Mouse (Mus musculus) forebrain, embryonic 12.5 days (tissue): ENCODE data around the gene Gm43951. TPM values are rescaled to one million over a fixed set of nuclear protein-coding genes. Genes with fewer than 3 reads are reported as not detected.
"Not testable (repeated sequence)": the region's sequence is repeated elsewhere in the genome, so short reads cannot be mapped to it uniquely, and the experiment has no call there.

Experiments used
- ATAC-seq: fragments of 200-750 bp; cut with Nextera tagmentation; 2 replicates; pipeline ENCODE4 v1.8.0; 2017; ENCODE audit warnings: moderate TSS enrichment; ENCODE audit not compliant: low FRiP score
- H3K27ac ChIP-seq: fragments of 300-500 bp; sonication (generic); 2 replicates; pipeline ENCODE4 v1.5.1; 2016; ENCODE audit warnings: mild to moderate bottlenecking
- H3K27me3 ChIP-seq: fragments of 300-500 bp; sonication (generic); 2 replicates; pipeline ENCODE4 v1.6.1; 2016; ENCODE audit warnings: mild to moderate bottlenecking
- H3K36me3 ChIP-seq: fragments of 300-500 bp; sonication (generic); replicated peaks from 2 replicates; pipeline ENCODE4 v1.6.1; 2016; ENCODE audit warnings: mild to moderate bottlenecking
- H3K4me1 ChIP-seq: fragments of 300-500 bp; sonication (generic); 2 replicates; pipeline ENCODE4 v1.6.1; 2016
- H3K4me2 ChIP-seq: fragments of 300-500 bp; sonication (generic); 2 replicates; pipeline ENCODE4 v1.6.1; 2016; ENCODE audit warnings: mild to moderate bottlenecking, moderate library complexity
- H3K4me3 ChIP-seq: fragments of 300-500 bp; sonication (generic); replicated peaks from 2 replicates; pipeline ENCODE4 v1.5.1; 2016; ENCODE audit warnings: mild to moderate bottlenecking
- H3K9ac ChIP-seq: fragments of 300-500 bp; sonication (generic); 2 replicates; pipeline ENCODE4 v1.6.1; 2016; ENCODE audit warnings: mild to moderate bottlenecking
- H3K9me3 ChIP-seq: fragments of 300-500 bp; sonication (generic); 2 replicates; pipeline ENCODE4 v1.6.1; 2016
- WGBS: fragments of 180-500 bp; shearing (Covaris S2); methylation state at CpG from one replicate; pipeline ENCODE4 v1.1.7; 2016; 5-methylcytosine and 5-hydroxymethylcytosine counted together
- polyA plus RNA-seq: library from polyadenylated mRNA; unstranded; fragments of >200 nt; fragmentation: Nextera tagmentation; extraction: Ambion mirVana; gene quantifications from 2 replicates; pipeline ENCODE4 v1.2.1, GENCODE M21; 2016

The Gm43951 gene
- polyA plus RNA-seq, 1 experiment from 2014 or later: 0.83 TPM

GRCm38 (mm10) chr11:72190857-72191256 lies 15.8 kb downstream of the Gm43951 start:
- H3K4me3 ChIP-seq: no peak overlapping the region
- no peak for ATAC-seq
- H3K9me3 ChIP-seq: no peaks in the 10 kb centered on the region
- H3K4me2 ChIP-seq: no peak overlapping the region
- 82% methylated on average over 1 of the region's 1 CpGs for WGBS
- H3K27ac ChIP-seq: no peak overlapping the region
- H3K9ac ChIP-seq: no peak overlapping the region
- no peaks in the 10 kb centered on the region for H3K4me1 ChIP-seq
- peaks cover 60% of the 10 kb centered on the region for H3K36me3 ChIP-seq
- H3K27me3 ChIP-seq: no peaks in the 10 kb centered on the region

DNA sequence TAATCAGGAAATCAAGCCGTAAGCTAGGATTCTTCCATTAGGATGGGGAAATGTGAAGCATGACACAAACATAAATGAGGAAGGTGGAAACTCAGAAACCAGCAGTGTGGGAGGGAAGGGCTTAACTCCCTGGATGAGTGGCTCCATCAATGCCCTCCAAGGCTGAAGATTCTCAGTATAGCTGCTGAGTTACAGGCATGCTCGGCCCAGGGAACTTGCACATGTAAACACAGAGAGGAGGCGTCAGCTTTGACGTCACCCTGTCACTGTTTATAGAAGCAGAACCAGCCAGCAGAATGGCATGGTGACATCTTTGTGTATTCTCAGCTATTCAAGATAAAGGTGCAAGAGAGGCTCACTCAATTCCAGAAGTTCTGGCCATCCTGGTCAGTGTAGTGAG lies 22.4 kb downstream of the Gm43951 start:
- Histone ChIP-seq H3K4me3 (no peak overlapping the region), H3K27me3 (no peaks in the 10 kb centered on the region), H3K9ac (no peak overlapping the region), H3K36me3 (peaks cover 44% of the 10 kb centered on the region), H3K27ac (no peak overlapping the region), H3K4me1 (no peaks in the 10 kb centered on the region), H3K4me2 (no peak overlapping the region), H3K9me3 (no peaks in the 10 kb centered on the region)
- WGBS: 92% methylated on average over 4 of the region's 4 CpGs
- no peak for ATAC-seq

GRCm38 (mm10) chr11:72181136-72181535 lies 25.5 kb downstream of the Gm43951 start:
- H3K36me3 ChIP-seq: peaks cover 40% of the 10 kb centered on the region
- no peak overlapping the region for H3K4me3 ChIP-seq
- WGBS: 94% methylated on average over 4 of the region's 4 CpGs
- peaks cover 3% of the 10 kb centered on the region; the same call in 1 of the 2 replicates for H3K4me1 ChIP-seq
- no peaks in the 10 kb centered on the region for H3K9me3 ChIP-seq
- no peak for ATAC-seq
- H3K27me3 ChIP-seq: peaks cover 10% of the 10 kb centered on the region; the same call in 1 of the 2 replicates
- no peak overlapping the region for H3K27ac ChIP-seq
- no peak overlapping the region for H3K9ac ChIP-seq
- H3K4me2 ChIP-seq: no peak overlapping the region

DNA sequence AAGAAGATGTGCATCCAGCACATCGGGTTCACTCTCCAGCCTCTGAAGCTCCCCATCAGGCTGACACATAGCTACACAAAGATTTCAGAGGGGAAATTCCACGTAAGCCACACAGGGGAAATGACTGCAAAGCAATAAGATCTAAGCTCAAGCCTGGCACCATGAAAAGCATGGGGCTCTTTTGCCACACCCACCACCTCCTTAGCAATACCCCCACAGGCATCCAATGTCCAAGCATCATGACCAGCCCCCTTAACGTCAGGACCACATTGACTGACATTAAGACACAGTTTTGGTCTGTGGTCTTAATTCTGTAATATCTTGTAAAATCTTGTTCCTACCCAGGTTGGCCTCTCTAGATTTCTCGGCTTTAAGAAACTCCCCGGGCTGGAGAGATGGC lies 26.1 kb downstream of the Gm43951 start:
- no peak for ATAC-seq
- H3K9ac ChIP-seq: no peak overlapping the region
- peaks cover 40% of the 10 kb centered on the region for H3K36me3 ChIP-seq

GRCm38 (mm10) chr11:72176553-72176952 lies 30.1 kb downstream of the Gm43951 start:
- Histone ChIP-seq H3K4me1 (peaks cover 3% of the 10 kb centered on the region; the same call in 1 of the 2 replicates), H3K27ac (no peak overlapping the region), H3K9ac (no peak overlapping the region), H3K4me3 (no peak overlapping the region), H3K36me3 (peaks cover 62% of the 10 kb centered on the region), H3K27me3 (peaks cover 18% of the 10 kb centered on the region), H3K9me3 (no peaks in the 10 kb centered on the region), H3K4me2 (no peak overlapping the region)
- ATAC-seq: no peak
- 21% methylated on average over 3 of the region's 3 CpGs for WGBS

More for the DNA sequence above, 26.1 kb downstream of the Gm43951 start:
- peaks cover 10% of the 10 kb centered on the region; the same call in 1 of the 2 replicates for H3K27me3 ChIP-seq
- no peak overlapping the region for H3K4me3 ChIP-seq
- WGBS: 91% methylated on average over 5 of the region's 5 CpGs
- no peaks in the 10 kb centered on the region for H3K9me3 ChIP-seq
- H3K4me2 ChIP-seq: no peak overlapping the region
- peaks cover 3% of the 10 kb centered on the region; the same call in 1 of the 2 replicates for H3K4me1 ChIP-seq
- H3K27ac ChIP-seq: no peak overlapping the region

- peaks cover 59% of the 10 kb centered on the region for H3K36me3 ChIP-seq
Measured at GRCm38 (mm10) chr11:72175966-72176365, 30.7 kb downstream of the Gm43951 start.

GRCm38 (mm10) chr11:72174721-72175120 lies 31.9 kb downstream of the Gm43951 start:
- Histone ChIP-seq H3K4me3 (no peak overlapping the region), H3K4me1 (peaks cover 3% of the 10 kb centered on the region; the same call in 1 of the 2 replicates), H3K27ac (no peak overlapping the region), H3K27me3 (peaks cover 18% of the 10 kb centered on the region), H3K9me3 (no peaks in the 10 kb centered on the region), H3K4me2 (no peak overlapping the region), H3K9ac (no peak overlapping the region), H3K36me3 (peaks cover 70% of the 10 kb centered on the region)
- 97% methylated on average over 6 of the region's 6 CpGs for whole genome bisulfite sequencing
- ATAC-seq: no peak

More at GRCm38 (mm10) chr11:72175966-72176365, 30.7 kb downstream of the Gm43951 start:
- no peak overlapping the region for H3K4me2 ChIP-seq
- ATAC-seq: no peak
- peaks cover 18% of the 10 kb centered on the region for H3K27me3 ChIP-seq
- peaks cover 3% of the 10 kb centered on the region; the same call in 1 of the 2 replicates for H3K4me1 ChIP-seq
- WGBS: 65% methylated on average over 5 of the region's 5 CpGs
- no peak overlapping the region for H3K4me3 ChIP-seq
- H3K27ac ChIP-seq: no peak overlapping the region
- no peak overlapping the region for H3K9ac ChIP-seq
- H3K9me3 ChIP-seq: no peaks in the 10 kb centered on the region

DNA sequence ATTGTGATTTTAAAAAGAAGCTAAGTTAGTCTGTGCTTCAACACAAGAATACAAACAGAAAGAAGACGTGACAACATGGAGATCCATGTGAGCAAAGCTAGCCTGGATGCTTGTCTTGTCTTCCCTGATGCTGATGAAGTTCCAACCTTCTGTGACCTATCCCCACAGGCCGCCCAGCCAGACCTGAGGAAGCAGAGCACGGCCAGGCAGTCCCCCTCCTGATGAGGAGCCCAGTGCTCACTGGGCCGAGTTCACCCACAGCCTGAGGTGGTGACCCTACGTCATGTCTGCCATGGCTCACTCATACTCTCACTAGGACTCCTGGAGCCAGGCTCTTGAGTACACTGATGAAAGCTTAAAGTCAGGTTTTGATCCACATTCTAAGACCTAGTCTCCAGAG lies 33.1 kb downstream of the Gm43951 start:
- H3K9me3 ChIP-seq: no peaks in the 10 kb centered on the region
- H3K4me3 ChIP-seq: no peak overlapping the region
- no peak overlapping the region for H3K27ac ChIP-seq
- H3K27me3 ChIP-seq: peaks cover 18% of the 10 kb centered on the region
- no peak overlapping the region for H3K4me2 ChIP-seq
- H3K9ac ChIP-seq: no peak overlapping the region
- peaks cover 74% of the 10 kb centered on the region for H3K36me3 ChIP-seq
- no peak for ATAC-seq
- peaks cover 3% of the 10 kb centered on the region; the same call in 1 of the 2 replicates for H3K4me1 ChIP-seq
- 91% methylated on average over 5 of the region's 5 CpGs for WGBS

DNA sequence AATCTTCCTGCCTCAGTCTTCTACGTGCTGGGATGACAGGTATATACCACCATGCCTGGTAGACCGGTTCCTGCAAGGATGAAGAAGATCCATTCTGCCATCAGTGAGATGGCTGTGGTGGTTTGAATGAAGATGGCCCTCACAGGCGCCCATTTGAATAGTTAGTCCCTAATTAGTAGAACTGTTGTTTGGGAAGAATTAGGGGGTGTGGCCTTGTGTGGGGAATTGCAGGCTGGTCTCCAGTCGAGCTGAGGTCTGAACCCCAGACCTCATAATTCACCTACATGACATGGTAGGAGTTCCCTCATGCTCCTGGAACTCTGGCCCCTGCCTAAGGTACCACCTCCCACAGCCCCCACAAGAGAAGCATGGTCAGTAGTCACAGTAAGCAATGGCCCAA lies 34.7 kb downstream of the Gm43951 start:
- not testable (repeated sequence) for H3K27ac ChIP-seq, H3K9ac ChIP-seq, H3K9me3 ChIP-seq, H3K27me3 ChIP-seq, H3K4me1 ChIP-seq, H3K4me3 ChIP-seq, ATAC-seq, H3K4me2 ChIP-seq
- H3K36me3 ChIP-seq: peaks cover 73% of the 10 kb centered on the region
- 76% methylated on average over 4 of the region's 4 CpGs for WGBS

GRCm38 (mm10) chr11:72169871-72170270 lies 36.8 kb downstream of the Gm43951 start:
- H3K27ac ChIP-seq: no peak overlapping the region
- H3K9me3 ChIP-seq: no peaks in the 10 kb centered on the region
- peaks cover 81% of the 10 kb centered on the region for H3K36me3 ChIP-seq
- no peak overlapping the region for H3K4me2 ChIP-seq
- H3K9ac ChIP-seq: no peak overlapping the region
- no peaks in the 10 kb centered on the region for H3K4me1 ChIP-seq
- no peak for ATAC-seq
- peaks cover 8% of the 10 kb centered on the region; the same call in 1 of the 2 replicates for H3K27me3 ChIP-seq
- H3K4me3 ChIP-seq: no peak overlapping the region
- 93% methylated on average over 4 of the region's 4 CpGs for WGBS

- Histone ChIP-seq H3K36me3 (peaks cover 68% of the 10 kb centered on the region), H3K4me3 (no peak overlapping the region), H3K9ac (no peak overlapping the region), H3K4me2 (no peak overlapping the region), H3K4me1 (no peaks in the 10 kb centered on the region), H3K9me3 (no peaks in the 10 kb centered on the region), H3K27me3 (no peaks in the 10 kb centered on the region), H3K27ac (no peak overlapping the region)
- WGBS: 90% methylated on average over 2 of the region's 2 CpGs
- ATAC-seq: no peak
Measured at GRCm38 (mm10) chr11:72163198-72163597, 43.4 kb downstream of the Gm43951 start.

- Histone ChIP-seq H3K9ac (no peak overlapping the region), H3K36me3 (peaks cover 57% of the 10 kb centered on the region), H3K4me3 (no peak overlapping the region), H3K27me3 (no peaks in the 10 kb centered on the region), H3K4me1 (peaks cover 12% of the 10 kb centered on the region), H3K9me3 (no peaks in the 10 kb centered on the region), H3K27ac (no peak overlapping the region), H3K4me2 (no peak overlapping the region)
- WGBS: 75% methylated on average over 2 of the region's 2 CpGs
- ATAC-seq: no peak
Measured at GRCm38 (mm10) chr11:72156624-72157023, 50.0 kb downstream of the Gm43951 start.

GRCm38 (mm10) chr11:72155981-72156428 lies 50.6 kb downstream of the Gm43951 start:
- peaks cover 12% of the 10 kb centered on the region for H3K4me1 ChIP-seq
- no peak overlapping the region for H3K27ac ChIP-seq
- H3K9ac ChIP-seq: no peak overlapping the region
- no peak overlapping the region for H3K4me2 ChIP-seq
- no peaks in the 10 kb centered on the region for H3K9me3 ChIP-seq
- 84% methylated on average over 4 of the region's 4 CpGs for WGBS
- no peak overlapping the region for H3K4me3 ChIP-seq
- no peaks in the 10 kb centered on the region for H3K27me3 ChIP-seq
- ATAC-seq: no peak
- H3K36me3 ChIP-seq: peaks cover 57% of the 10 kb centered on the region
